Comparison of ENCODE assay signal across 9 mouse cellular contexts in the genomic region with DNA sequence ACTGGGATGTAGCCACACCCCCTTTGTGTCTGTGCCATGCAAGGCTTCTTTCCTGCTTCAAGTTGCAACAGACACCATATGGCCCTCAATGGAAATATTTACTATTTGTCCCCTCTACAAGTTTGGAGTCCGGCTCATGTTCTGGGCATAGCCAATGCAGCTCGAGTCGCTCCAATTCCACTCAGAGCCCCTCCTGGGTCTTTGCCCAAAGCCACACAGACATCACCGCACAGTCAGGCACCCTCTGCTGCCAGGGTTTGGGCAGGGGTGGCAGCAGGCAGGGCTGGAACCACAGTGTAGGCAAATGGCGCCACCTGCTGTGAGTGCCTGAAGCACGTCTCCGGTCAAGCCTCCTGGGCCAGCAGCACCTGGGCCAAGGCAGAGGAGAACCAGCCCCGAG. TPM values are rescaled to one million over a fixed set of nuclear protein-coding genes. Genes with fewer than 3 reads are reported as not detected.
DNase-seq lines count a peak whose midpoint lies in the region; ATAC-seq and TF ChIP-seq lines count a peak whose summit lies in the region.
"Had no signal": no experiment of that assay in that cellular context is flagged by ENCODE, and none has a peak within 500 bp of the region (broad histone marks: within the 10 kb centered on the region; RNA-seq: fewer than 3 reads in every experiment).

No protein-coding gene starts in this region.

- no peak; a peak in 1 of 4 replicates for TF ChIP-seq POLR2A in MEL (IDR thresholded peaks at IDR 0.05; ENCODE audit: control insufficient read depth in 1 of 2, insufficient read depth in 1 of 2, low read depth in 1 of 2, low read length in 2 of 2, poor library complexity in 1 of 2)

- no peaks in the 10 kb centered on the region for H3K79me2 ChIP-seq in MEL (ENCODE audit: control insufficient read depth, insufficient read depth, low read length, poor library complexity)

- H3K4me1 ChIP-seq in MEL (ENCODE audit: control insufficient read depth in 1 of 2, insufficient read depth in 2 of 2, low read length in 2 of 2), result no peaks in the 10 kb centered on the region
- peaks cover 55% of the 10 kb centered on the region for H3K4me1 ChIP-seq in forebrain, embryonic 13.5 days
- peaks cover 59% of the 10 kb centered on the region for H3K4me1 ChIP-seq in hindbrain, embryonic 13.5 days (replicated peaks)

- H3K9ac ChIP-seq in MEL (ENCODE audit: control insufficient read depth, low read depth, low read length, poor library complexity, severe bottlenecking), result no peak overlapping the region
- 0 out of 2 replicates have a peak overlapping the region, but pooled peaks have one; percentile 6 for H3K9ac ChIP-seq in forebrain, embryonic 13.5 days
- no peak overlapping the region for H3K9ac ChIP-seq in hindbrain, embryonic 13.5 days
- H3K9ac ChIP-seq: heart, embryonic 13.5 days had no signal

- peak; percentile 34 to 84 (median 76) for TF ChIP-seq CTCF in MEL (IDR thresholded peaks at IDR 0.05 in 2 of 3, conservative IDR thresholded peaks at IDR 0.05 in 1 of 3; ENCODE audit: control insufficient read depth in 1 of 3, insufficient read depth in 1 of 3, low read depth in 2 of 3, low read length in 3 of 3, poor library complexity in 1 of 3, severe bottlenecking in 1 of 3)

- ATAC-seq in forebrain, embryonic 13.5 days, result peak; percentile 82
- ATAC-seq in hindbrain, embryonic 13.5 days (ENCODE audit: low FRiP score), result peak; percentile 46
- no peak for ATAC-seq in activated CD4-positive, CD25-positive, alpha-beta regulatory T cell, adult 4 months

- no peak for TF ChIP-seq EP300 in MEL (IDR thresholded peaks at IDR 0.05; ENCODE audit: low read depth in 1 of 2, low read length in 2 of 2)

- no peaks in the 10 kb centered on the region for H3K27me3 ChIP-seq in MEL (ENCODE audit: control insufficient read depth in 1 of 2, insufficient read depth in 2 of 2, low read length in 2 of 2)
- H3K27me3 ChIP-seq in forebrain, embryonic 13.5 days, result peaks cover 3% of the 10 kb centered on the region; the same call in 1 of the 2 replicates
- peaks cover 22% of the 10 kb centered on the region for H3K27me3 ChIP-seq in hindbrain, embryonic 13.5 days

- H3K9me3 ChIP-seq in MEL (replicated peaks; ENCODE audit: insufficient read depth, low read length), result no peaks in the 10 kb centered on the region
- no peaks in the 10 kb centered on the region for H3K9me3 ChIP-seq in forebrain, embryonic 13.5 days (replicated peaks)
- no peaks in the 10 kb centered on the region for H3K9me3 ChIP-seq in hindbrain, embryonic 13.5 days
- H3K9me3 ChIP-seq: heart, embryonic 13.5 days had no signal

- peak; percentile 33 for DNase-seq in MEL (ENCODE audit: low read depth, low spot score)
- peak; percentile 22 for DNase-seq in c-Kit-positive CD71-negative TER-119-negative erythroid progenitor cells, embryonic 14.5 days (ENCODE audit: low read depth)
- DNase-seq in left cerebral cortex, adult 11 months (ENCODE audit: low spot score), result peak; percentile 70
- DNase-seq in lung, postnatal 4 days, result peak; percentile 72 to 76
- DNase-seq in right cerebral cortex, adult 2 months (ENCODE audit: low spot score in 2 of 2), result peak; percentile 79 to 86

- WGBS in forebrain, embryonic 13.5 days, result 12% methylated on average over 8 of the region's 8 CpGs
- 19% methylated on average over 8 of the region's 8 CpGs for WGBS in hindbrain, embryonic 13.5 days

- no peak overlapping the region for H3K4me2 ChIP-seq in forebrain, embryonic 13.5 days
- H3K4me2 ChIP-seq in hindbrain, embryonic 13.5 days, result no peak overlapping the region
- H3K4me2 ChIP-seq: heart, embryonic 13.5 days had no signal

- no peaks in the 10 kb centered on the region for H3K36me3 ChIP-seq in MEL (ENCODE audit: control insufficient read depth in 1 of 2, insufficient read depth in 2 of 2, low read length in 2 of 2)
- H3K36me3 ChIP-seq in forebrain, embryonic 13.5 days (ENCODE audit: poor library complexity, severe bottlenecking), result peaks cover 28% of the 10 kb centered on the region
- H3K36me3 ChIP-seq in hindbrain, embryonic 13.5 days, result peaks cover 34% of the 10 kb centered on the region

- TF ChIP-seq RAD21 in MEL (IDR thresholded peaks at IDR 0.05; ENCODE audit: low read depth, low read length), result peak; percentile 69

- no peak overlapping the region for H3K4me3 ChIP-seq in MEL (ENCODE audit: control insufficient read depth in 1 of 2, insufficient read depth in 1 of 2, low read depth in 2 of 2, low read length in 2 of 2)
- H3K4me3 ChIP-seq in forebrain, embryonic 13.5 days, result no peak overlapping the region
- H3K4me3 ChIP-seq in hindbrain, embryonic 13.5 days, result no peak overlapping the region
- H3K4me3 ChIP-seq: heart, embryonic 13.5 days had no signal

- no peak overlapping the region for H3K27ac ChIP-seq in MEL (ENCODE audit: control insufficient read depth, low read depth, low read length)
- peak overlapping the region; percentile 74 for H3K27ac ChIP-seq in forebrain, embryonic 13.5 days
- H3K27ac ChIP-seq in hindbrain, embryonic 13.5 days, result peak overlapping the region; percentile 76
- H3K27ac ChIP-seq: heart, embryonic 13.5 days had no signal

TF ChIP-seq in MEL, 35 proteins besides CTCF, POLR2A, EP300 and RAD21:
- TF ChIP-seq SMC3 (IDR thresholded peaks at IDR 0.05; ENCODE audit: low read depth, low read length) (peak; percentile 75), ZC3H11A (IDR thresholded peaks at IDR 0.05; ENCODE audit: low read depth, low read length) (peak; percentile 54), BHLHE40 (IDR thresholded peaks at IDR 0.05; ENCODE audit: borderline replicate concordance, low read depth, low read length) (no peak), GATA1 (IDR thresholded peaks at IDR 0.05; ENCODE audit: low read depth, low read length) (no peak)
TF ChIP-seq in MEL: peak in this region for 2.

RNA-seq across cellular contexts. Expression of a gene that starts 11.8 kb away (rescaled TPM):
- 57.9 and 64.9 TPM in 2 replicates for total RNA-seq in MEL (2012; rRNA removed)
- 100 to 1,000 TPM in 1 of 2 experiments, not detected in 1; 121 TPM for polyA plus RNA-seq in MEL (2012; ENCODE audit: insufficient read depth in 1 of 2, insufficient read length in 2 of 2, low read depth in 1 of 2, low replicate concordance in 2 of 2, missing spikeins in 1 of 2)
- polyA plus RNA-seq in forebrain, embryonic 13.5 days (2015; fragmentation: Nextera tagmentation; extraction: Ambion mirVana), result 63.8 and 67.2 TPM in 2 replicates
- polyA plus RNA-seq in hindbrain, embryonic 13.5 days (2015; fragmentation: Nextera tagmentation; extraction: Ambion mirVana), result 61.5 and 68.1 TPM in 2 replicates
- 10 to 100 TPM; 31.1 to 45.6 TPM for polyA plus RNA-seq in activated CD4-positive, CD25-positive, alpha-beta regulatory T cell, adult 4 months (2017; shearing (Covaris generic))

RNA-seq across cellular contexts. Expression of a gene that starts 41.2 kb away (rescaled TPM):
- not detected in 2 replicates for total RNA-seq in MEL (2012; rRNA removed)
- polyA plus RNA-seq in MEL (2012; ENCODE audit: insufficient read depth in 1 of 2, insufficient read length in 2 of 2, low read depth in 1 of 2, low replicate concordance in 2 of 2, missing spikeins in 1 of 2), result not detected
- polyA plus RNA-seq in forebrain, embryonic 13.5 days (2015; fragmentation: Nextera tagmentation; extraction: Ambion mirVana), result 5.0 and 6.2 TPM in 2 replicates
- 9.4 and 11.4 TPM in 2 replicates for polyA plus RNA-seq in hindbrain, embryonic 13.5 days (2015; fragmentation: Nextera tagmentation; extraction: Ambion mirVana)
- polyA plus RNA-seq in activated CD4-positive, CD25-positive, alpha-beta regulatory T cell, adult 4 months (2017; shearing (Covaris generic)), result not detected

RNA-seq across cellular contexts. Expression of a gene that starts 50.5 kb away (rescaled TPM):
- 16.5 and 17.4 TPM in 2 replicates for total RNA-seq in MEL (2012; rRNA removed)
- 10 to 100 TPM in 1 of 2 experiments, not detected in 1; 27.6 TPM for polyA plus RNA-seq in MEL (2012; ENCODE audit: insufficient read depth in 1 of 2, insufficient read length in 2 of 2, low read depth in 1 of 2, low replicate concordance in 2 of 2, missing spikeins in 1 of 2)
- polyA plus RNA-seq in forebrain, embryonic 13.5 days (2015; fragmentation: Nextera tagmentation; extraction: Ambion mirVana), result 90.5 and 101 TPM in 2 replicates
- 90.8 and 91.6 TPM in 2 replicates for polyA plus RNA-seq in hindbrain, embryonic 13.5 days (2015; fragmentation: Nextera tagmentation; extraction: Ambion mirVana)
- 10 to 100 TPM; 30.4 to 35.4 TPM for polyA plus RNA-seq in activated CD4-positive, CD25-positive, alpha-beta regulatory T cell, adult 4 months (2017; shearing (Covaris generic))

Comparison
In these comparisons a context has a peak if more than half of its experiments do, and no peak if none do; other contexts are left out.
1. DNase-seq: peak in every context shown above with its lines; median percentile 82 in right cerebral cortex, adult 2 months; 74 in lung, postnatal 4 days; 70 in left cerebral cortex, adult 11 months; 33 in MEL; 22 in c-Kit-positive CD71-negative TER-119-negative erythroid progenitor cells, embryonic 14.5 days.